Mouse (Mus musculus): ENCODE measurements around the gene Med21. TPM values are rescaled to one million over a fixed set of nuclear protein-coding genes. Genes with fewer than 3 reads are reported as not detected.

Gene Med21
- polyA plus RNA-seq, 2 experiments: 44.7 to 65.8 TPM

DNA sequence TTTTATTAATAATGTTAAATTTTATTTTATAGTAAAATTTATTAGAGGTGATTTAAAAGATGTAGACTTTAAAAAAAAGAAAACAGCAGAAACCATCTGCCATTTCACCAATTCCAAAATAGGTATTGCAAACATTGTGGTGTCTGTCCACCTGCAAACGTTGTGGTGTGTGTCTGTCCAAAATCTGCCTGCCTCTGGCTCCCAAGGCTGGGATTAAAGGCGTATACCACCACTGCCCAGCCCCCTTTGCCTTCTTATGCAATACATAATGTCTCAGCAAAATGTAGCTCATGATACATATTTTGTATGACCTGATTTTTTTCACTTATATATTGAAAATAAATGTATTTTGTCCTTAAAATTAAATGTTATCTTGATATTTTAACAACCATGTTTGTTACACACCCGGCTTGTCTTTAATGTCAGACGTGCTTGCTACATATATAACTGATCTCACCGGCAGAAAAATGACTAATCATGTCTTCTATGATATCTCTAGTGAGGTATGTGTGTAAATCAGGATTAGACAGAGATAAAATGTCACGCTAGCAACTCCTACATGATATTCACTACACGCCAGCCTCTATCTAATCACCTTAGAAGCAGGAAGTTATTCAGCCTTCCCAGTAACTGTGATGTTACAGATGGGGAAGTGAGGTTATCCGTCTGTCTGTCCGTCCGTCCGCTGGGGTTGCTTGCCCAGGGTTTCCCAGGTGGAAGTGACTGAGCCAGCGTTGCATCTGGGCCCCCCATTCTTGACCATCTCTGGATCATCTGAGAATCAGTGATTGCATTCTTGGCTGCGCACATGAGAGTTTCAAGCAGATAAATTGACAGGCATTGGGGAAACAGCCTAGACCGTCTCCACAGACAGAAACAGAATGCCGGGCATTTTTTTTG is 28.9 kb downstream of the Med21 start:
- no peaks in the 10 kb centered on the region for H3K4me1 ChIP-seq (replicated peaks; ENCODE audit: control insufficient read depth in 2 of 2, insufficient read depth in 2 of 2, low read length in 1 of 2)
- H3K9me3 ChIP-seq (ENCODE audit: control insufficient read depth, low read length): no peaks in the 10 kb centered on the region; the same call in 1 of the 2 replicates
- H3K4me2 ChIP-seq (ENCODE audit: low read depth): no peak overlapping the region
- DNase-seq (ENCODE audit: low read depth in 3 of 3, low spot score in 3 of 3) (no peak), ATAC-seq (ENCODE audit: insufficient read depth) (no peak)
- H3K4me3 ChIP-seq (ENCODE audit: insufficient read depth in 1 of 2, low read depth in 2 of 2, low read length in 2 of 2): no peak overlapping the region
- H3K36me3 ChIP-seq (replicated peaks; ENCODE audit: control insufficient read depth, insufficient read depth, low read depth): no peaks in the 10 kb centered on the region
- H3K27ac ChIP-seq: no peak overlapping the region
- H3K9ac ChIP-seq (replicated peaks): no peak overlapping the region
- no peaks in the 10 kb centered on the region for H3K27me3 ChIP-seq (ENCODE audit: control insufficient read depth, insufficient read depth, low read length)
- TF ChIP-seq EP300 (IDR thresholded peaks at IDR 0.05; ENCODE audit: low read depth) (no peak), CTCF (IDR thresholded peaks at IDR 0.05; ENCODE audit: low read depth) (no peak)
- 34% methylated on average over 15 of the region's 15 CpGs for WGBS (ENCODE audit: insufficient replicate concordance)

DNA sequence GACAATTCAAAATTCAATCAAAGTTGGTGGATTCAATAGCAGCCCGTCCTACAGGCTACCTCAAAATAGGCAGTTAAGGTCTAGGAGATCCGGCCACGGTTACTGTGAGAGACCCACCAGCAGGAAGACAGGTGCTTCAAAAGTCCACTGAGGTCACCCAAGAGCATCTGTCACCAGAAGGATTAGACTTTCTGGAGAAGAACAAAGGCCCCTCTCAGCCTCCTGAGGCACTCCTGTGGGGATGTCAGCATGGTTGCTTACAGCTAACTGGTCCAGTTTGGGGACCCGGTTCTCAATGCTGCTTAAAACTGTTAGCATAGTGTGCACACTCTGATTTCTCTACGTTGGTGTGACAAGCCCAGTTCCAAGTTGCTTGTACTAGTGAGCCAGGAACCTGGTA is 29.8 kb downstream of the Med21 start:
- DNase-seq (ENCODE audit: low read depth in 3 of 3, low spot score in 3 of 3) (no peak), ATAC-seq (ENCODE audit: insufficient read depth) (no peak)
- no peaks in the 10 kb centered on the region for H3K4me1 ChIP-seq (replicated peaks; ENCODE audit: control insufficient read depth in 2 of 2, insufficient read depth in 2 of 2, low read length in 1 of 2)
- H3K4me3 ChIP-seq (ENCODE audit: insufficient read depth in 1 of 2, low read depth in 2 of 2, low read length in 2 of 2): no peak overlapping the region
- H3K27me3 ChIP-seq (ENCODE audit: control insufficient read depth, insufficient read depth, low read length): no peaks in the 10 kb centered on the region
- TF ChIP-seq CTCF (IDR thresholded peaks at IDR 0.05; ENCODE audit: low read depth) (no peak), EP300 (IDR thresholded peaks at IDR 0.05; ENCODE audit: low read depth) (no peak)
- WGBS (ENCODE audit: insufficient replicate concordance): 63% methylated on average over 5 of the region's 5 CpGs
- no peaks in the 10 kb centered on the region; the same call in 1 of the 2 replicates for H3K9me3 ChIP-seq (ENCODE audit: control insufficient read depth, low read length)
- H3K9ac ChIP-seq (replicated peaks): no peak overlapping the region
- H3K36me3 ChIP-seq (replicated peaks; ENCODE audit: control insufficient read depth, insufficient read depth, low read depth): no peaks in the 10 kb centered on the region
- H3K27ac ChIP-seq: no peak overlapping the region
- H3K4me2 ChIP-seq (ENCODE audit: low read depth): no peak overlapping the region

DNA sequence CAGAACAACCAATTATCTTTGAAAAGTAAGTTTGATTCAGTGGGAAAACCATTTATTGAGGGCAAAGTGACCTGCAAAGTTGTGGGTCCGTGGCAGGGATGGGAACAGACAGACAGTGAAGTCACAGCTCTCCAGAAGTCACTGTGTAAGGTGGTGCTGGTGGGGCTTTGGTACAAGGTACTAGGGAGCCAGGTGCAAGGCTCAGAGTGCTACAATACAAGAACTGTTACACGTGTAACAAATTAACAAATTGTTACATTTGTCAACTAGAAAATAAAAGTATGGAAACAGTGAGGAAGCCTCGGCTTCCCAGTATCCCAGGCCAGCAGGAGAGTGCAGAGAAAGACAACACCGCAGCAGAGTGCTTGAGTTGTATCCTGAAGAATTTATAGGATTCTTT is 31.3 kb downstream of the Med21 start:
- Histone ChIP-seq H3K4me2 (ENCODE audit: low read depth) (no peak overlapping the region), H3K4me3 (ENCODE audit: insufficient read depth in 1 of 2, low read depth in 2 of 2, low read length in 2 of 2) (no peak overlapping the region)
- 57% methylated on average over 4 of the region's 4 CpGs for WGBS (ENCODE audit: insufficient replicate concordance)

DNA sequence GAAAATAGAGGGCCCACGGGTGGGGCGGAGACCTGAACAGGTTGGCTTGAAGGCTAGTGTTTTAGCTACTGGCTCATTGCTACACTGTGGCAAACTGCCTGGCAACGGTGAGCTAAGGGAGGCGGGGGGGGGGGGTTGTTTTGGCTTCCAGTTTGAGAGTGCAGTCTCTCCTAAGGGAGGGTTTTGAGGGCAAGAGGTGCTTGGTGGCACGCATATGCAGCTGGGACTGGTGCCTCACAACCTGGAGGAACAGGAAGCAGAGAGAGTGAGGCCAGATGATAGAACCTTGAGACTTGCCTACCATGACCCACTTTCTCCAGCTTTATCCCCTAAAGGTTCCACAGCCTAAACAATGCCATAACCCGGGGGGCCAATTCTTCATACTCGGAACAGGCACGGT is 32.1 kb downstream of the Med21 start:
- Histone ChIP-seq H3K9me3 (ENCODE audit: control insufficient read depth, low read length) (no peaks in the 10 kb centered on the region; the same call in 1 of the 2 replicates), H3K4me1 (replicated peaks; ENCODE audit: control insufficient read depth in 2 of 2, insufficient read depth in 2 of 2, low read length in 1 of 2) (no peaks in the 10 kb centered on the region), H3K27ac (no peak overlapping the region), H3K9ac (replicated peaks) (no peak overlapping the region), H3K4me3 (ENCODE audit: insufficient read depth in 1 of 2, low read depth in 2 of 2, low read length in 2 of 2) (no peak overlapping the region), H3K36me3 (replicated peaks; ENCODE audit: control insufficient read depth, insufficient read depth, low read depth) (no peaks in the 10 kb centered on the region), H3K4me2 (ENCODE audit: low read depth) (no peak overlapping the region), H3K27me3 (ENCODE audit: control insufficient read depth, insufficient read depth, low read length) (no peaks in the 10 kb centered on the region)
- DNase-seq (ENCODE audit: low read depth in 3 of 3, low spot score in 3 of 3) (no peak), ATAC-seq (ENCODE audit: insufficient read depth) (no peak)
- TF ChIP-seq EP300 (IDR thresholded peaks at IDR 0.05; ENCODE audit: low read depth) (no peak), CTCF (IDR thresholded peaks at IDR 0.05; ENCODE audit: low read depth) (no peak)
- WGBS (ENCODE audit: insufficient replicate concordance): 70% methylated on average over 8 of the region's 8 CpGs

More for the DNA sequence above, 31.3 kb downstream of the Med21 start:
- ATAC-seq (ENCODE audit: insufficient read depth) (no peak), DNase-seq (ENCODE audit: low read depth in 3 of 3, low spot score in 3 of 3) (no peak)
- Histone ChIP-seq H3K27me3 (ENCODE audit: control insufficient read depth, insufficient read depth, low read length) (no peaks in the 10 kb centered on the region), H3K9ac (replicated peaks) (no peak overlapping the region), H3K27ac (no peak overlapping the region), H3K36me3 (replicated peaks; ENCODE audit: control insufficient read depth, insufficient read depth, low read depth) (no peaks in the 10 kb centered on the region), H3K4me1 (replicated peaks; ENCODE audit: control insufficient read depth in 2 of 2, insufficient read depth in 2 of 2, low read length in 1 of 2) (no peaks in the 10 kb centered on the region), H3K9me3 (ENCODE audit: control insufficient read depth, low read length) (no peaks in the 10 kb centered on the region; the same call in 1 of the 2 replicates)
- TF ChIP-seq CTCF (IDR thresholded peaks at IDR 0.05; ENCODE audit: low read depth) (no peak), EP300 (IDR thresholded peaks at IDR 0.05; ENCODE audit: low read depth) (no peak)

DNA sequence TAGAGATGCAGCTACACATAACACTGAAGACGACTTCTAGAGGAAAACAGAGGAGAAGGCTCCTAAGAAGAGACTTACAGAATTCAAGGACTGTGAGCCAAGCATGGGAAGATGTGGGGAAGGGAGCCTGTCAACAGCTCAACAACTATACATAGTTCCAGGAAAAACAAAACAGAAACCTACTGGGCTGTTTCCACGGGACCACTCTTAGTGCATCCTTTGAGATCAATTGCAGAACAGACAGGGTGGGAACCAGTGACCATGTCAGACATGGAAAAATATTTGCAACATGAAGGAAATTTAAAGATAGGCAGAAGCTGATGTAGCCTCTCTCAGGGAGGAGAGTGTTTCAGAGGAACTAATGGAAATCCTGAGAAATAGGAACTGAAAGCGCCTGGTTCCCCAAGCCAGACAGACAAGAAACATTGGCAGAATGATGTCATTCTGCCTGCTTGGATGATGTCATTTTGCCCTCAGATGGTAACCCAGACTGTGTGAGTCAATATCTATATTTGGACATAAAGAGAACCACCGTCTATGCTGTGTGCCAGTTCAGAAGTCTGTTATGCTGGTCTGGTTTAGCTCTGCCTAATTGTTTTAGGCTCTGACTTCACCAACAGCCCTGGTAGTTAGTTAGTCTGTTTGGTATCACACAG is 32.7 kb downstream of the Med21 start:
- no peak for ATAC-seq (ENCODE audit: insufficient read depth)
- WGBS (ENCODE audit: insufficient replicate concordance): 30% methylated on average over 4 of the region's 4 CpGs

More for the DNA sequence above, 32.7 kb downstream of the Med21 start:
- Histone ChIP-seq H3K9ac (replicated peaks) (no peak overlapping the region), H3K4me3 (ENCODE audit: insufficient read depth in 1 of 2, low read depth in 2 of 2, low read length in 2 of 2) (no peak overlapping the region), H3K27me3 (ENCODE audit: control insufficient read depth, insufficient read depth, low read length) (no peaks in the 10 kb centered on the region), H3K4me2 (ENCODE audit: low read depth) (no peak overlapping the region), H3K9me3 (ENCODE audit: control insufficient read depth, low read length) (no peaks in the 10 kb centered on the region; the same call in 1 of the 2 replicates), H3K4me1 (replicated peaks; ENCODE audit: control insufficient read depth in 2 of 2, insufficient read depth in 2 of 2, low read length in 1 of 2) (no peaks in the 10 kb centered on the region), H3K27ac (no peak overlapping the region), H3K36me3 (replicated peaks; ENCODE audit: control insufficient read depth, insufficient read depth, low read depth) (no peaks in the 10 kb centered on the region)
- DNase-seq (ENCODE audit: low read depth in 3 of 3, low spot score in 3 of 3): peak in 1 of 3 experiments; percentile 28
- TF ChIP-seq EP300 (IDR thresholded peaks at IDR 0.05; ENCODE audit: low read depth): no peak
- TF ChIP-seq CTCF (IDR thresholded peaks at IDR 0.05; ENCODE audit: low read depth): no peak

All from liver, embryonic 14.5 days (tissue).